Mouse (Mus musculus) left cerebral cortex, adult 9 months (tissue): ENCODE data around the gene Sycp2l.
"Not testable (repeated sequence)": the region's sequence is repeated elsewhere in the genome, so short reads cannot be mapped to it uniquely, and the experiment has no call there.

Experiments used
- DNase-seq, 2 experiments: peaks; one replicate each; pipeline ENCODE4 v3.0.0; 2022; ENCODE audit warnings: low spot score in 2 of 2

Gene Sycp2l

GRCm38 (mm10) chr13:41123666-41124225 lies 9.6 kb downstream of the Sycp2l start:
- no peak for DNase-seq

DNA sequence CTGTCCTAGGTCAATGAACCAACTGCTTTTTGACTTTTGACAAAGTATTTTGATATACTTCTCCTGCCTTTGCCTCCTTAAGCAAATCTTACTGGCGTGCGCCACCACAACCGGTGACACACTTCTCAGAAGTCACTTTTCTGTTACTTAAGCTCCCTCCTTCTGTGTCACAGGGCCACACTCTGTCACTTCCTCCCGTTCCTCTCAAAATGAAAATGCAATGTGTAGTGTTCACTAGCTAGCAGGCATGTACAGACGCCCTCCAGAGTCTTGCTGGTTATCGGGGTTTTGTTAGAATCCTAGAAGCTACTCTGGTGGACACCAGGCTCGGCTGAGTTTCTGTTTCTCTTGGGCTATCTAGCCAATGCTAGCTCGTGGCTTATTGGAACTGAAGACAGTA lies 14.2 kb downstream of the Sycp2l start:
- DNase-seq = no peak

GRCm38 (mm10) chr13:41129061-41129460 lies 15.0 kb downstream of the Sycp2l start:
- peak; percentile 40 to 42 for DNase-seq

GRCm38 (mm10) chr13:41134901-41135300 lies 20.8 kb downstream of the Sycp2l start:
- peak in 1 of 2 experiments; percentile 31 for DNase-seq

GRCm38 (mm10) chr13:41145433-41145970 lies 31.4 kb downstream of the Sycp2l start:
- DNase-seq = no peak

DNA sequence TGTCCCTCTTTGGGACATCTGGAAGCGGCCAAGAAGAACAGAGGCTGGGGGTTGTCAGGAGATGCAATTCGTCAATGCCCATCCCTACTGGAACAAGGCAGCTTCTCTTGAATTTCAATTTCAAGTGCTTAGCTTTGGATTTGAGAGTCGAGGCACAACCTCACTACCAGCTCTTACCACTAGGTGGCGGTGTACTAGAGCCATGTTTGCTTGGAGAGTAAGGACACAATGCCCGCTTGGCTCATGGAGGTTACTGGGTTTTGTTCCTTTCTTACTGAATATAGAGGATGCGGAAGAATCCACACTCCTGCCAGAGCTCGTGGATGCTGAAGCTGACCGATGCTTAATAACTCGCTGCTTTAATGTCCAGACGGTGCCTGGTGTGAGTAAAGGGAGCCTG lies 32.2 kb downstream of the Sycp2l start:
- DNase-seq = peak in 1 of 2 experiments; percentile 77

DNA sequence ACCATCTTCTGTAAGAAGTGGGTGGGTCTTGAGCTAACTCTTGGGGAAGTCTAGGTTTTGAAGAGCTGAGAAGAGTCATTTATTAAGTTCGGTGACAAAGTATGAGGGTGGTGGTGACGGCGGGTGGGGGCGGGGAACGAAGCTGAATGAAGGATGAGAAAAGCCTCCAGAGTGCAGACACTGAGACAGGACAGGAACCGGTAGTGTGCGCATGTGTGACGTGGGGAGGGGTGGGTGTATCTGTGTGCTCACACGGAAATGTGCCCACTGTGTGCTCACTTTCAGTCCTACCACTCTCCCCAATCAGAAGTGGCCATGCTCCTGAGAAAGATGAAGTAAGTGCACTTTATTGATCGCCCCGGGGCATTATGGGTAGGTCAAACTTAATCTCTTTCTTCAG lies 39.0 kb downstream of the Sycp2l start:
- DNase-seq = no peak

GRCm38 (mm10) chr13:41158426-41158825 lies 44.3 kb downstream of the Sycp2l start:
- DNase-seq = no peak

DNA sequence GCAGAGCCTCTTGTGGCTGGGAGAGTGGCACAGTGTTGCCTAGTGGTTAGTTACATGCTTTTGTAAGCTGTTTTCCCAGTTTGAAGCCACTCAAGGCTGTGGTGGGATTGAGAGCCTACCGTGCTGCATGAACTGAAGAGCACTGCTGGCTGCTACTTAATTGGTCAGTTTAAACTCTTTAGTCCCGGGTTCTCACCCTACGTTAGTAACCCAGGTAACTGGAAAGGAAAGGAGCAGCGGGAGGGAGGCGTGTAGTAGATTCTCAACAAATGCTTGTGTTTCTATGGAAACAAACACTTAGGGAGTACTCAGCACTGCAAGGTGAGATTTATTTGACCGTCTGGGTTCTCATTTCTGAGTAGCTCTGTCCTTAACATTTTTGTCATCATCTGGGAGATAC lies 73.8 kb downstream of the Sycp2l start:
- DNase-seq = no peak

DNA sequence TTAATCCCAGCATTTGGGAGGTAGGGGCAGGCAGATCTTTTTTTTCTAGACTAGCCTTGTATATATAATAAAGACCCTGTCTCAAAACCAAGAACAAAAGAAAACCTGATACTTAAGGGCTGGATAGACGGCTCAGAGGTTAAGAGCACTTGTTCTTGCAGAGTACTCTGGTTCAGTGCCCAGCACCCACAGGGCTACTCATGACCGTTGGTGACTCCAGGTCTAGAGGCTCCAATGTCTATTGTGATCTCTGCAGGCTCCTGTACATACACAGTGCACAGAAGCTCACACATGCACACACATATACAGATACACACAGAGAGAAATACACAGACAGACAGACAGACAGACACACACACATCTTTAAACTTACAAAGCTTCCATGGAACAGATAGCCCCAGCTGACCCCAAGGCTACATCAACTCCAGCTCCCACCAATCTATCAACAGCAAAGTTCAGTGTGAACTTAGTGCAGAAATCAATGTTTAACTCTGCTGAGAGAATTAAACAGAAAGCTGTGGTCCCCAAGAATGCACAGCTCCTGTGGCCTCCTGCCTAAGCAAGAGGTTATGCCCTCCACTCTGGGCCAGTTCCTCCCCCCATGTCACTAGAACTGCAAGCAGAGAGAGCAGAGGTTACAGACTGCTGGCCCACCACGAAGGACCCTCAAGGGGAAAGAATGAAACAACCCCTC lies 81.7 kb downstream of the Sycp2l start:
- no peak for DNase-seq

- peak in 1 of 2 experiments; percentile 10 for DNase-seq
These were observed 86.8 kb downstream of the Sycp2l start for GRCm38 (mm10) chr13:41200861-41201260.

GRCm38 (mm10) chr13:41203289-41203688 lies 89.2 kb downstream of the Sycp2l start:
- peak in 1 of 2 experiments; percentile 5 for DNase-seq

- DNase-seq = no peak
These were observed 89.6 kb downstream of the Sycp2l start for GRCm38 (mm10) chr13:41203691-41204090.

GRCm38 (mm10) chr13:41205568-41205967 lies 91.5 kb downstream of the Sycp2l start:
- DNase-seq = not testable (repeated sequence)

DNA sequence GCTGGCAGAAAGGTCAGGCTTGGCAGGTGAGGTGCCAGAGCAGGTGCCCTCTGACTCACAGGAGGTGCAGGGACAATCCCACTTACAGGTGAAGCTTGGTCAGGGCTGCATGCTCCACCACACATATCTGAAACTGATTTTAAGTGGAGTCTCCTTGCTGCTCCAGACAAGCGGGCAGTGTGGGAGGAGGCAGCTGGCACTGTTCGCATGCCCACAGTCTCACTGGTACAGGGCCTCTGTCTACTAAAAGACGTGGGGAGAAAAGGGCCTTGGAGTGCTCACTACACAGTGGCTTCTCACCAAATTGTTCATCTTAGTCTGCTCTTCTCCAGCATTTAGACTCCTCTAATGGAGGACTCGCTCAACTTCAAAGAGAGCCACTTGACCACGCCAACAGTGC lies 92.1 kb downstream of the Sycp2l start:
- DNase-seq = peak in 1 of 2 experiments; percentile 50

DNA sequence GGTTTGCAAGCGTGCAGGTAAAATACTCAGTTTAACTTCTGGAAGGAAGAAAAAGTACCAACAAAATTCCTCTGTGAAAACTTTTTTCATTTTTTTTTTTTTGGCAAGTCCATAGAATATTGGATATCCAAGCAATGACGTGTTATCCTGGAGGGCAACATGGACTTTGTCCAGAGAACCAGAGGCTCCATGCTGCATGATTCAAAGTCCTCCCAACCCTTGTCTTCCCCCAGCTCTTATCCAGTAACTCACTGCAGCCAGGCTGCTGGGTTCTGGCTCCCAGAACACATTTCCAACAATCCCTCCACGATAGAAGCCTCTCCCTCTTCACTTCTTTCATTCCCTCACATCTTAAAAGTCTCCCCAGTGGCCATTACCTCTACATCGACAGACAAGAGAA lies 97.2 kb downstream of the Sycp2l start:
- DNase-seq = no peak

GRCm38 (mm10) chr13:41212558-41213322 lies 98.6 kb downstream of the Sycp2l start:
- no peak for DNase-seq

- DNase-seq = no peak
These were observed 101.6 kb downstream of the Sycp2l start for GRCm38 (mm10) chr13:41215669-41216068.

GRCm38 (mm10) chr13:41216236-41216635 lies 102.1 kb downstream of the Sycp2l start:
- DNase-seq = no peak

- no peak for DNase-seq
These were observed 104.9 kb downstream of the Sycp2l start for GRCm38 (mm10) chr13:41219056-41219455.

- DNase-seq = peak in 1 of 2 experiments; percentile 29
These were observed 105.7 kb downstream of the Sycp2l start for GRCm38 (mm10) chr13:41219687-41220303.

DNA sequence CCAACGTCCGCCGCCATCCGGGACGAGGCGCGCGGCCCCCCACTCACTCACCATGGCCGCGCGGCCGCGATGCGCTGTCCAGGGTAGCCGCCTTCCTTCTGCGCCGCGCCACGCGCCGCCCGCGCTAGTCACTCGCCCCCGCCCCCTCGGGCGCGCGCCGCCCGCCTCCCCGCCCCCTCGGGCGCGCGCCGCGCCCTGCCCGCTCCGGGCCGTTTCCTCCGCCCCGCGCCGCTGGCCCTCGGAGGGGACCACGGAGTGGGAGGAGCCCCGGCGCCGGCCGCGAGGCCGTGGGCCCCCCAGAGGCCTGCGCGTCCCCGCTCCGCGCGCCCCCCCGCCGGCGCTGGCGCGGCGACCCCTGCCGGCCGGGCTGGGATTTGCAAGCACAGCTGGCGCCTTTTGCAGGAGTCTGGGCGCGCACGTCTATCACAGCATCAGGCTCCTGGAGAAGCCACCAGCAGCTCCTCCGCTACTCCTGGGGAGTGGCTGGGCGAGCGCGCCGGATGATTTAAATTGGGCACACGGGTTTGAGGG lies 106.3 kb downstream of the Sycp2l start, which contains the start of gene Elovl2:
Elovl2 (minus strand) TSS at position 102 of the 531 bp plus-strand sequence.
- peak in 1 of 2 experiments; percentile 38 for DNase-seq
